Mouse (Mus musculus) embryonic facial prominence, embryonic 10.5 days (tissue): ENCODE data around the gene Eif5a. TPM values are rescaled to one million over a fixed set of nuclear protein-coding genes. Genes with fewer than 3 reads are reported as not detected.
A peak's percentile ranks its signal among the peaks of the same experiment; 100 is the strongest.
"Not testable (repeated sequence)": the region's sequence is repeated elsewhere in the genome, so short reads cannot be mapped to it uniquely, and the experiment has no call there.

Experiments used
- DNase-seq: peaks from one replicate; pipeline ENCODE4 v3.0.0-alpha.2; 2017; ENCODE audit warnings: low spot score
- H3K27ac ChIP-seq: fragments of 300-500 bp; sonication (generic); replicated peaks from 2 replicates; pipeline ENCODE4 v1.5.1; 2016; ENCODE audit warnings: mild to moderate bottlenecking
- H3K27me3 ChIP-seq: fragments of 300-500 bp; sonication (generic); replicated peaks from 2 replicates; pipeline ENCODE4 v1.6.1; 2016; ENCODE audit warnings: low read depth, mild to moderate bottlenecking; ENCODE audit not compliant: poor library complexity, severe bottlenecking
- H3K36me3 ChIP-seq: fragments of 300-500 bp; sonication (generic); replicated peaks from 2 replicates; pipeline ENCODE4 v1.6.1; 2016; ENCODE audit warnings: mild to moderate bottlenecking, moderate library complexity
- H3K4me1 ChIP-seq: fragments of 300-500 bp; sonication (generic); 2 replicates; pipeline ENCODE4 v1.6.1; 2016
- H3K4me3 ChIP-seq: fragments of 300-500 bp; sonication (generic); 2 replicates; pipeline ENCODE4 v1.5.1; 2016; ENCODE audit warnings: mild to moderate bottlenecking, moderate library complexity
- H3K9me3 ChIP-seq: fragments of 300-500 bp; sonication (generic); 2 replicates; pipeline ENCODE4 v1.6.1; 2016; ENCODE audit warnings: mild to moderate bottlenecking
- WGBS: fragments of 180-500 bp; shearing (Covaris S2); methylation state at CpG from one replicate; pipeline ENCODE4 v1.1.7; 2016; 5-methylcytosine and 5-hydroxymethylcytosine counted together
- polyA plus RNA-seq: library from polyadenylated mRNA; unstranded; fragments of >200 nt; fragmentation: Nextera tagmentation; extraction: Ambion mirVana; gene quantifications from 2 replicates; pipeline ENCODE4 v1.2.1, GENCODE M21; 2016

Eif5a gene
- polyA plus RNA-seq, 1 experiment from 2014 or later: 2,818 TPM

DNA sequence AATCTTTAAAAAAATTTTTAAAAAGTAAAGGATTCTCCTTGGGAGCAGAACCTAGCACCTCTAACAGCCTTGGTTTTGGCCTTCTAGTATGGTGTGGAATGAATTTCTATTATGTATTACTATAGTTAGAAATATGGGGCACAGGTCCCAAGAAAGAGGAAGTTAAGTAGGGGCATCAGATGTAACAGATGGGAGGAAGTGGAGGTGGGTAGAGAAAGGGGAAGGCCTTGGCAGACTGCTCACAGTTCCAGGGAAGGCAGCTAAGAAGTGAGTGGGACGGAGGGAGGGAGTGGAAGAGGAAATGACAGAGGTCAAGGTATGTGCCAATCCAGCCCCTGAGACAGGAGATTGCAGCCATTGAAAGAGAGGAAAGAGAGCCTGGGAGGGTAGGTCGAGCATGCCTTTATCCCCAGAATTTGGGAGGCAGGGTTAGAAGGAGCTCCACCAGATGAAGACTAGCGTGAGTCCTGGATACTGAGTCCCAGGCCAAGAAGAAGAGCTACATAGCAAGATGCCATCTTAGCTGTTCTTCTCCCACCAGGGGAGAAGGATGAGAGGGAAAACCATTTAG is 9.3 kb upstream of the Eif5a start:
- Histone ChIP-seq H3K36me3 (no peaks in the 10 kb centered on the region), H3K9me3 (no peaks in the 10 kb centered on the region), H3K4me1 (peaks cover 21% of the 10 kb centered on the region), H3K4me3 (no peak overlapping the region), H3K27me3 (peaks cover 19% of the 10 kb centered on the region), H3K27ac (no peak overlapping the region)
- WGBS: 65% methylated on average over 3 of the region's 3 CpGs
- no peak for DNase-seq

DNA sequence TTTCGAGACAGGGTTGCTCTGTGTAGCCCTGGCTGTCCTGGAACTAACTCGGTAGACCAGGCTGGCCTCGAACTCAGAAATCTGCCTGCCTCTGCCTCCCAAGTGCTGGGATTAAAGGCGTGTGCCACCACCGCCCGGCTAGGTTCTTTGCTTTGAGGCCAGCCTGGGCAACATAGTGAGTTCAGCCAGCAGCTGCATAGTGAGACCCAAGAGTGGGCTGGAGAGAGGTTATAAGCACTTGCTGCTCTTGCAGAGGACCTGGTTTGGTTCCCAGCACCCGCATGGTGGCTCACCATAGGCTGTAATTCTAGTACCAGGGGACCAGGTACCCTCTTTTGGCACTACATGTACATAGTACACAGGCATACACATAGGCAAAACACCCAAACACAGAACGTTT is 8.4 kb upstream of the Eif5a start:
- H3K36me3 ChIP-seq, H3K9me3 ChIP-seq, H3K27ac ChIP-seq, H3K4me3 ChIP-seq, DNase-seq: not testable (repeated sequence)
- Histone ChIP-seq H3K27me3 (peaks cover 11% of the 10 kb centered on the region; the same call in 1 of the 2 replicates), H3K4me1 (peaks cover 12% of the 10 kb centered on the region)
- WGBS: 87% methylated on average over 8 of the region's 8 CpGs

DNA sequence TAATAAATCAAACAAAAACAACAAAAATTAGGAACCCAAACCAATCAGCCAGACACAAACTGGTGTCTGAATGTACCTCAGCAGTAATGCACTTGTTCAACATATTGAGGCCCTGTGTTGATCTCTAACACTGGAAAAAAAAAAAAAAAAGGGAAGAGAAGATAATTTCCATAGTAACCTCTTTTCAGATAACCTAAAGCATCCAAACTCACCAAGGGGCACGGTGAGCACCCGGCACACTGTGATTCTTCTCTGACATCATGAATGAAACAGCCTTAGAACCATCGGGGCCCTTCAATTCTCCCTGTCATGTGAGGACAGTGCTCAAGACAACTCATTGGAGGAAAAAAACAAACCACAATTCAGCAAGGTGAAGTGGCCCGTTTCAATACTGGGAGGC is 8.0 kb upstream of the Eif5a start:
- Histone ChIP-seq H3K4me3 (no peak overlapping the region), H3K9me3 (no peaks in the 10 kb centered on the region), H3K27ac (no peak overlapping the region), H3K36me3 (no peaks in the 10 kb centered on the region), H3K4me1 (0 out of 2 replicates have a peak, but pooled peaks cover 8% of the 10 kb centered on the region), H3K27me3 (peaks cover 6% of the 10 kb centered on the region; the same call in 1 of the 2 replicates)
- no peak for DNase-seq
- WGBS: 91% methylated on average over 4 of the region's 4 CpGs

DNA sequence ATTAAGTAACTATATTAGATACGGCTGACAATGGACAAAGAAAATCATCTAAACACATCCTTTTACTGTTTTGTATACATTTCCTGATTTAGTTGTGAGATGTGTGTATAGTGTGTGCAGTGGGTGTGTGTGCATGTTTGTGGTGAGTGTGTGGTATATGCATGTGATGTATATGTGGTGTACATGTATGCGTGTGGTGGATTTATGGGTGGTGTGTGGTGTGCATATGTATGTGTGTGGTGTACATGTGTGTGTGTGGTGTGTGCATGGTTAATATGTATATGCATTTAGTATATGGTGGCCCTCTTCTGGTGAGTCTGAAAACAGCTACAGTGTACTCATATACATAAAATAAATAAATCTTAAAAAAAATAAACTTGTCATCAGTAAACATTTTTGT is 5.7 kb upstream of the Eif5a start:
- no peak overlapping the region for H3K4me3 ChIP-seq
- no peak for DNase-seq
- H3K36me3 ChIP-seq: no peaks in the 10 kb centered on the region
- no peaks in the 10 kb centered on the region for H3K27me3 ChIP-seq
- H3K4me1 ChIP-seq: peaks cover 6% of the 10 kb centered on the region
- H3K27ac ChIP-seq: no peak overlapping the region
- 94% methylated on average over 2 of the region's 2 CpGs for WGBS
- no peaks in the 10 kb centered on the region for H3K9me3 ChIP-seq

DNA sequence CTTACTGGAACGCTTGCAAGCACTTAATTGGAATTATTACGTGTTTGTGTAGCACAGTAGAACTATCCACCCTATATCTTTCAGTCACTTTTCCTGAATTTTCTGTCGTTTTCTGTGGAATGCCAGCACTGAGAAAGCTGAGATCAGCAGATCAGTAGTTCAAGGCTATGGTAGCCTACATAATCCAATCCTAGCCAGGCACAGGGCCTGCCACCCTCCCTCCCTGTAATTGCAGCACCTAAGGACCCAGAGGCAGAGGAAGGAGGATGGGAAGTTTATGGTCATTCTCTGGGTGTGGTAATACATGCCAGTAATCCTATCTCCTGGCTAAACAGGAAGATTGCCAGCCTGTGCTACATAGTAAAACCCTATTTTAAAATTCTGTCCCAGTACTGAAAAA is 1.0 kb upstream of the Eif5a start:
- Histone ChIP-seq H3K27ac (peak overlapping the region; percentile 99), H3K27me3 (no peaks in the 10 kb centered on the region), H3K4me3 (peak overlapping the region; percentile 99), H3K9me3 (no peaks in the 10 kb centered on the region), H3K4me1 (peaks cover 32% of the 10 kb centered on the region), H3K36me3 (peaks cover 19% of the 10 kb centered on the region)
- DNase-seq: no peak
- WGBS: 73% methylated on average over 3 of the region's 3 CpGs

DNA sequence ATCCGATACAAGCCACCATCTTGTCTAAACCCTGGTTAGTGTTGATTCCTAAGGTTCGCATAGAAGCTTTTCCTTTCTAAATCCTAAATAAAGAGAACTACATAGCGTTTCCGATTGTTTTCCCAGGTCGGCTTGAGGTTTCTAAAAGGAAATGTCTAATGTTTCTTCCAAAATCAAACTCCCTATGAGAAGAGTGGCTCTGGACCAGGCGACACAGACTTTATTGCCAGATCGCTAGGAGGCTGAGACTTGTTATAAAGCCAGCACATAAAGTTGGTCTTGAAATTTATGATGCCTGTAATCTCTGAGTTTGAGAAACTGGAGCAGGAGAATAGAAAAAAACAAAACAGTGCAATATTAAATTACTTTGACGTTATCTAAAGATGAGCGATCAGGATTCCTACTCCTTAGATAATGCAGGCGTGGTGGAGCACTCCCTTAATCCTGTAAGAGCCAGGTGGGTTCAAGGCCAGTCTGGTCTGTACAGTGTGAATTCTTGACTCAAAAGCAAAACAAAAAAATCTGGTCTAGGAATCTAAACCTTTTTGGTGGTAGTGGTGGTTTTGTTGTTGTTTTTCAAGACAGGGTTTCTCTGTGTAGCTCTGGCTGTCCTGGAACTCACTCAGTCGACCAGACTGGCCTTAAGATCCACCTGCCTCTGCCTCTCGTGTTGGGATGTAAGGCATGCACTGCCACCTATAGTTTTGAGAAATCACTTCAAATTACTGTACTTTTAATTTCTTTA is 426 bp upstream of the Eif5a start:
- no peak for DNase-seq
- no peaks in the 10 kb centered on the region for H3K9me3 ChIP-seq
- H3K4me3 ChIP-seq: peak overlapping the region; percentile 99
- H3K36me3 ChIP-seq: peaks cover 25% of the 10 kb centered on the region
- peaks cover 37% of the 10 kb centered on the region for H3K4me1 ChIP-seq
- WGBS: 6% methylated on average over 12 of the region's 12 CpGs
- peak overlapping the region; percentile 99 for H3K27ac ChIP-seq
- H3K27me3 ChIP-seq: no peaks in the 10 kb centered on the region

DNA sequence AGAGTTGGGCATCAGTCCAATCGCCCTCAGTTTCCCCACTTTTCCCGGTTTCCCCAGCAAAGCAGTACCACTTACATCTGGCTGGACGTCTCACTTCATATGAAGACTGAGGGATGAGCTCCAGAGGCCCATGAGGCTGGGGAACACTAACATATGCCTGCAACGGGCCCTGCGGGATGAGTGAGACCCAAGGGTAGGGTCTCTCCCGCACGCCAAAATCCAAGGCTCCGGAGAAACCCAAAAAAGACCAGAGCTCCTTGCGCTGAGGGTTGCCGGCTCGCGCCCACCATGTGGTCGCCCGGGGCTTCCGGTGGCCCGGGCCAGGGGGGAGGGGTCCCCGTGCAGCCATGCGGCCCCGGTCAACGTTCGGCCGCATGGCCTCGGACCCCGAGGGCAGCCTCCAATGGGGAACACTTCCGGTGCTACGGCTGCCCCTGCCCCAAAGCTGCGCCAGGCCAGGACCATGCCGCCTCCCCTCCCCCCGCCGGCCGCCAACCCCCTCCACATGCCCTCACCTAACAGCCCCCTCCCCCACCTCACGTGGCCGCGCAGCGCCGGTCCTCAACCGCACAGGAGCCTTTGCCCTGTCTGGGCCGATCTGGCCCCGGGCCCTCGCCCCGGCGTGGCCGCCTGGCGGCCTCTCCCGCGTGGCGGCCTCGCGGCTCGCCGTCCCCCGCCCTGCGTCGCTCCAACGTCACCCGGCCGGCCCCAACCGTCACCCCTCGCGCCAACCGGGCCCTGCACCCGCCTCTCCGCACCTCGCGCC is 1.3 kb downstream of the Eif5a start:
- H3K27ac ChIP-seq: peak overlapping the region; percentile 99
- peaks cover 42% of the 10 kb centered on the region for H3K36me3 ChIP-seq
- H3K9me3 ChIP-seq: no peaks in the 10 kb centered on the region
- under 1% methylated on average over 64 of the region's 65 CpGs for WGBS
- peak overlapping the region; percentile 99 for H3K4me3 ChIP-seq
- no peaks in the 10 kb centered on the region for H3K27me3 ChIP-seq
- peaks cover 51% of the 10 kb centered on the region for H3K4me1 ChIP-seq
- DNase-seq: peak; percentile 80

DNA sequence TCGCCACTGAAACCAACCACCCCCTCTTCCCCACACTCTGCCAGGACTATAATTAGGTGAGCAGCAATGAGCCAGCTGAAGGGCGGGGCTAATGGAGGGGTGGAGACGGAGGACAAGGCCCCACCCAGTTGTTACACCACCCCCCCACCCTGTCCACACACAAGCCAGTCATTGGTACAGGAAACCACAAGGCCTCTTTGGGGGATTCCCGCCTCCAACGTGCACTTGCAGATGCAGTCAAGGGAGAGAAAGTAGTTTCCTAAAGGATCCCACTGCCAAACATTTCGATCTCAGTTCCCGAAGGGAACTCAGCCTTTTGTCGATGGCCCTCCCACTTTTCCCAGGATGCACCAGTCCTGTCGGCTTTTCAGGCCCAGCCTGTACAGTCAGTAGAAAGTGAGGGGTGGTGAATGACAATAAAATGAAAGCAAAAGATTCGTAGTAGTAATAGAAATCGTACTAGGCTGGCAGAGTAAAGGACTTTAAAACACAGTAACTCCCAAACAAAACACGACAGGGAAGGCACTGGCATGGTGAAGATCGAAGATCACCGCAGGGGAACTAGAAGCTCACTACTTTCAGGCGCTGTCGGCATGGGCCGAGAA is 2.0 kb downstream of the Eif5a start:
- no peaks in the 10 kb centered on the region for H3K27me3 ChIP-seq
- WGBS: under 1% methylated on average over 17 of the region's 17 CpGs
- H3K4me1 ChIP-seq: peaks cover 58% of the 10 kb centered on the region
- DNase-seq: peak; percentile 76
- H3K9me3 ChIP-seq: no peaks in the 10 kb centered on the region
- H3K36me3 ChIP-seq: peaks cover 49% of the 10 kb centered on the region
- H3K4me3 ChIP-seq: peak overlapping the region; percentile 99
- H3K27ac ChIP-seq: peak overlapping the region; percentile 99

DNA sequence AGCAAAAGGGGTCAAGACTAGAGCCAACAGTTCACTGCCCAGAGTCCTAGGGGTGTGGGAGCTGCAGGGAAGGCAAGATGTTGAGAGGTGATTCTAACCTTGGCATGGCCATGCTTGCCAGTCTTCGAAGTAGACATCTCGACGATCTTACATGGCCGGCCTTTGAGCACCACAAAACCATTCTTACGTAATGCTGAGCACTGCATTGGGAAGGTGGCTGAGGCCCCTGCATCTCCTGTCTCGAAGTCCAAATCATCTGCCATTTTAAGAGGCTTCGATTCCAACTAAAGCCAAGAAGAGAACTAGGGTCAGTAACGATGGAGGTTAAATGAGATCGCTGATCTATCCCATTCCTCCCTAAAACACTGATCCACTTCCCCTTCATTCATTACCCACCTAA is 2.7 kb downstream of the Eif5a start:
- Histone ChIP-seq H3K27ac (no peak overlapping the region), H3K36me3 (peaks cover 51% of the 10 kb centered on the region)
- 84% methylated on average over 9 of the region's 9 CpGs for WGBS

DNA sequence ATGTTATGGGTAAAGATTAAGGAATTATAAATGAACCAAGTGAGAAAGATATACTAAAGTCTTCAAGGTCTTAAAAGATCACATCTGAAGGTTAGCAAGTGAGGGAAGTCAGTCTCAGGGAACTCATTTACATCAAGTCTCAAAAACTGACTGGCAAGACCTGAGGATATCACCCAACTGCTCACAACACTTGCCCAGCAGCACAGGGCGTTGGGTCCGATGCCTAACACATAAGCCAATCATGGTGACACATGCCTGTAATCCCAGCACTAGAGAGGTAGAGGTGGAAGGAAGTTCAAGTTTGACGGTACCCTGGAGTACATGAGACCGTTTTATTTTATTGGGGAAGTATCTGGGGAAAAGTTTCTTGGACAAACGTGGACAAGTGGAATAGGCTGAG is 3.6 kb downstream of the Eif5a start:
- 0 out of 2 replicates have a peak overlapping the region, but pooled peaks have one; percentile 99 for H3K4me3 ChIP-seq
- H3K36me3 ChIP-seq: peaks cover 56% of the 10 kb centered on the region
- no peaks in the 10 kb centered on the region for H3K27me3 ChIP-seq
- H3K27ac ChIP-seq: no peak overlapping the region
- WGBS: 86% methylated on average over 5 of the region's 5 CpGs
- H3K9me3 ChIP-seq: no peaks in the 10 kb centered on the region
- H3K4me1 ChIP-seq: peaks cover 69% of the 10 kb centered on the region
- no peak for DNase-seq

More for the DNA sequence above, 2.7 kb downstream of the Eif5a start:
- H3K27me3 ChIP-seq: no peaks in the 10 kb centered on the region
- peak overlapping the region; percentile 99 for H3K4me3 ChIP-seq
- H3K9me3 ChIP-seq: no peaks in the 10 kb centered on the region
- H3K4me1 ChIP-seq: peaks cover 63% of the 10 kb centered on the region
- no peak for DNase-seq

DNA sequence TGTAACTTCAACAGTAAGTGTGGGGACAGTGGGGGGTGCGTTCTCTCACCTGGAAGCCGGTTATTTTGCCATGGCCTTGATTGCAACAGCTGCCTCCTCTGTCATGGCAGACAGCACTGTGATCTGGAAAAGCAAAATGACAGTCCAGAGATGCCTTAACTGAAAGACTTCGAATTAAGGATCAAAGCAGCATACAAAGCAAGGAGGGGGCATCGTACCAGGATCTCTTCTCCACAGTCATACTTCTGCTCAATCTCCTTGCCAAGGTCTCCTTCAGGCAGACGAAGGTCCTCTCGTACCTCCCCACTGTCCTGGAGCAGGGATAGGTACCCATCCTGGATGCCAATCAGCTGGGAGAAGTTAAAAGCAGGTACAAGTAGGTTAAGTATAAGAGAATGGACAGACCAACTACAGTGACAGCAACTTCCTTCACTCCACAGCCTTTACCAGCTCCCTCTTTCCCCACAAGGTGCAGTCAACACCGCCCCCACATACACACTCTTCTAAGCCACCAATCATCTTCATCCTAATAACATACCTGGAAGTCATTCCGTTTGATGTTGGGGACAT is 4.3 kb downstream of the Eif5a start:
- peaks cover 63% of the 10 kb centered on the region for H3K36me3 ChIP-seq
- DNase-seq: no peak
- WGBS: 83% methylated on average over 8 of the region's 8 CpGs
- H3K27me3 ChIP-seq: no peaks in the 10 kb centered on the region
- no peaks in the 10 kb centered on the region for H3K9me3 ChIP-seq
- H3K27ac ChIP-seq: no peak overlapping the region
- H3K4me3 ChIP-seq: peak overlapping the region; percentile 26; the same call in 1 of the 2 replicates
- H3K4me1 ChIP-seq: peaks cover 68% of the 10 kb centered on the region
